Mouse (Mus musculus): ENCODE measurements around the gene Zkscan6. TPM values are rescaled to one million over a fixed set of nuclear protein-coding genes. Genes with fewer than 3 reads are reported as not detected.
A peak's percentile ranks its signal among the peaks of the same experiment; 100 is the strongest.

Gene Zkscan6
- polyA plus RNA-seq (2016; fragmentation: Nextera tagmentation; extraction: Ambion mirVana), result 14.4 and 15.2 TPM in 2 replicates

- ATAC-seq (ENCODE audit: insufficient number of reproducible peaks, insufficient read depth, low FRiP score, low TSS enrichment), result peak; percentile 90
- H3K4me2 ChIP-seq (replicated peaks), result peak within 1 kb of the TSS; percentile 86
- no peaks in the 10 kb centered on the region for H3K36me3 ChIP-seq
- peak within 1 kb of the TSS; percentile 36; the same call in 1 of the 2 replicates for H3K27ac ChIP-seq
- H3K4me3 ChIP-seq, result peak within 1 kb of the TSS; percentile 77
- no peaks in the 10 kb centered on the region for H3K9me3 ChIP-seq
- H3K4me1 ChIP-seq, result peaks cover 10% of the 10 kb centered on the region
- 1% methylated on average over 56 of the region's 58 CpGs for WGBS
- no peaks in the 10 kb centered on the region for H3K27me3 ChIP-seq
- H3K9ac ChIP-seq, result peak within 1 kb of the TSS; percentile 75
These were observed at the start of gene Zkscan6 for GRCm38 (mm10) chr11:65806909-65807504. TSS of gene Zkscan6 (plus strand) at chr11:65807175.

- WGBS, result 88% methylated on average over 1 of the region's 1 CpGs
- no peak for ATAC-seq (ENCODE audit: insufficient number of reproducible peaks, insufficient read depth, low FRiP score, low TSS enrichment)
These were observed 47.6 kb upstream of the Zkscan6 start for GRCm38 (mm10) chr11:65759350-65759749.

GRCm38 (mm10) chr11:65760912-65761311 lies 46.1 kb upstream of the Zkscan6 start:
- no peak overlapping the region for H3K4me3 ChIP-seq
- H3K4me1 ChIP-seq, result no peaks in the 10 kb centered on the region
- H3K36me3 ChIP-seq, result no peaks in the 10 kb centered on the region; the same call in 1 of the 2 replicates
- H3K27me3 ChIP-seq, result no peaks in the 10 kb centered on the region
- 89% methylated on average over 2 of the region's 2 CpGs for WGBS
- no peaks in the 10 kb centered on the region for H3K9me3 ChIP-seq
- no peak overlapping the region for H3K4me2 ChIP-seq (replicated peaks)
- H3K27ac ChIP-seq, result no peak overlapping the region
- no peak for ATAC-seq (ENCODE audit: insufficient number of reproducible peaks, insufficient read depth, low FRiP score, low TSS enrichment)
- H3K9ac ChIP-seq, result no peak overlapping the region

More at GRCm38 (mm10) chr11:65759350-65759749, 47.6 kb upstream of the Zkscan6 start:
- Histone ChIP-seq H3K4me1 (no peaks in the 10 kb centered on the region), H3K9me3 (no peaks in the 10 kb centered on the region), H3K9ac (no peak overlapping the region), H3K36me3 (no peaks in the 10 kb centered on the region), H3K4me2 (replicated peaks) (no peak overlapping the region), H3K27me3 (no peaks in the 10 kb centered on the region), H3K4me3 (no peak overlapping the region), H3K27ac (no peak overlapping the region)

GRCm38 (mm10) chr11:65768445-65768844 lies 38.5 kb upstream of the Zkscan6 start:
- no peaks in the 10 kb centered on the region for H3K9me3 ChIP-seq
- no peak for ATAC-seq (ENCODE audit: insufficient number of reproducible peaks, insufficient read depth, low FRiP score, low TSS enrichment)
- H3K4me3 ChIP-seq, result no peak overlapping the region
- H3K27me3 ChIP-seq, result no peaks in the 10 kb centered on the region
- no peak overlapping the region for H3K27ac ChIP-seq
- no peak overlapping the region for H3K9ac ChIP-seq
- no peak overlapping the region for H3K4me2 ChIP-seq (replicated peaks)
- no peaks in the 10 kb centered on the region; the same call in 1 of the 2 replicates for H3K4me1 ChIP-seq
- no peaks in the 10 kb centered on the region; the same call in 1 of the 2 replicates for H3K36me3 ChIP-seq

GRCm38 (mm10) chr11:65769990-65770389 lies 37.0 kb upstream of the Zkscan6 start:
- Histone ChIP-seq H3K9me3 (no peaks in the 10 kb centered on the region), H3K36me3 (no peaks in the 10 kb centered on the region; the same call in 1 of the 2 replicates), H3K9ac (no peak overlapping the region), H3K4me3 (no peak overlapping the region), H3K4me1 (no peaks in the 10 kb centered on the region; the same call in 1 of the 2 replicates), H3K27me3 (no peaks in the 10 kb centered on the region), H3K27ac (no peak overlapping the region), H3K4me2 (replicated peaks) (no peak overlapping the region)
- WGBS, result 74% methylated on average over 5 of the region's 5 CpGs
- no peak for ATAC-seq (ENCODE audit: insufficient number of reproducible peaks, insufficient read depth, low FRiP score, low TSS enrichment)

- Histone ChIP-seq H3K9ac (no peak overlapping the region), H3K4me3 (no peak overlapping the region), H3K27me3 (no peaks in the 10 kb centered on the region), H3K9me3 (no peaks in the 10 kb centered on the region), H3K27ac (no peak overlapping the region), H3K4me1 (no peaks in the 10 kb centered on the region; the same call in 1 of the 2 replicates), H3K36me3 (no peaks in the 10 kb centered on the region), H3K4me2 (replicated peaks) (no peak overlapping the region)
- no peak for ATAC-seq (ENCODE audit: insufficient number of reproducible peaks, insufficient read depth, low FRiP score, low TSS enrichment)
- 91% methylated on average over 1 of the region's 1 CpGs for whole genome bisulfite sequencing
These were observed 35.4 kb upstream of the Zkscan6 start for GRCm38 (mm10) chr11:65771546-65771945.

- 83% methylated on average over 2 of the region's 2 CpGs for WGBS
- Histone ChIP-seq H3K27me3 (no peaks in the 10 kb centered on the region), H3K4me2 (replicated peaks) (no peak overlapping the region), H3K36me3 (no peaks in the 10 kb centered on the region), H3K27ac (no peak overlapping the region), H3K4me1 (peaks cover 16% of the 10 kb centered on the region), H3K4me3 (no peak overlapping the region), H3K9ac (no peak overlapping the region), H3K9me3 (no peaks in the 10 kb centered on the region)
- no peak for ATAC-seq (ENCODE audit: insufficient number of reproducible peaks, insufficient read depth, low FRiP score, low TSS enrichment)
These were observed 33.4 kb upstream of the Zkscan6 start for GRCm38 (mm10) chr11:65773535-65773934.

- Histone ChIP-seq H3K27ac (no peak overlapping the region), H3K4me3 (no peak overlapping the region), H3K4me2 (replicated peaks) (no peak overlapping the region), H3K4me1 (peaks cover 20% of the 10 kb centered on the region), H3K27me3 (no peaks in the 10 kb centered on the region), H3K9me3 (no peaks in the 10 kb centered on the region), H3K36me3 (no peaks in the 10 kb centered on the region), H3K9ac (no peak overlapping the region)
- WGBS, result 66% methylated on average over 6 of the region's 6 CpGs
- ATAC-seq (ENCODE audit: insufficient number of reproducible peaks, insufficient read depth, low FRiP score, low TSS enrichment), result no peak
These were observed 32.9 kb upstream of the Zkscan6 start for GRCm38 (mm10) chr11:65773946-65774656.

- H3K36me3 ChIP-seq, result peaks cover 16% of the 10 kb centered on the region; the same call in 1 of the 2 replicates
- H3K4me1 ChIP-seq, result peaks cover 27% of the 10 kb centered on the region
- 54% methylated on average over 2 of the region's 2 CpGs for WGBS
- ATAC-seq (ENCODE audit: insufficient number of reproducible peaks, insufficient read depth, low FRiP score, low TSS enrichment), result no peak
- no peak overlapping the region for H3K4me3 ChIP-seq
- H3K9me3 ChIP-seq, result no peaks in the 10 kb centered on the region
- no peak overlapping the region for H3K27ac ChIP-seq
- no peaks in the 10 kb centered on the region for H3K27me3 ChIP-seq
- H3K4me2 ChIP-seq (replicated peaks), result no peak overlapping the region
- H3K9ac ChIP-seq, result no peak overlapping the region
These were observed 29.9 kb upstream of the Zkscan6 start for GRCm38 (mm10) chr11:65776906-65777611.

GRCm38 (mm10) chr11:65777810-65778209 lies 29.2 kb upstream of the Zkscan6 start:
- Histone ChIP-seq H3K4me3 (no peak overlapping the region), H3K36me3 (peaks cover 16% of the 10 kb centered on the region; the same call in 1 of the 2 replicates), H3K27ac (no peak overlapping the region), H3K4me1 (peaks cover 27% of the 10 kb centered on the region), H3K9me3 (no peaks in the 10 kb centered on the region), H3K4me2 (replicated peaks) (no peak overlapping the region), H3K27me3 (no peaks in the 10 kb centered on the region), H3K9ac (no peak overlapping the region)
- 47% methylated on average over 5 of the region's 5 CpGs for WGBS
- ATAC-seq (ENCODE audit: insufficient number of reproducible peaks, insufficient read depth, low FRiP score, low TSS enrichment), result no peak

GRCm38 (mm10) chr11:65779066-65779465 lies 27.9 kb upstream of the Zkscan6 start:
- H3K27me3 ChIP-seq, result no peaks in the 10 kb centered on the region
- H3K27ac ChIP-seq, result no peak overlapping the region
- no peak for ATAC-seq (ENCODE audit: insufficient number of reproducible peaks, insufficient read depth, low FRiP score, low TSS enrichment)
- peaks cover 16% of the 10 kb centered on the region; the same call in 1 of the 2 replicates for H3K36me3 ChIP-seq
- H3K4me2 ChIP-seq (replicated peaks), result no peak overlapping the region
- H3K4me1 ChIP-seq, result peaks cover 27% of the 10 kb centered on the region
- WGBS, result 68% methylated on average over 1 of the region's 1 CpGs
- H3K9me3 ChIP-seq, result no peaks in the 10 kb centered on the region
- H3K4me3 ChIP-seq, result no peak overlapping the region
- H3K9ac ChIP-seq, result no peak overlapping the region

Measured in embryonic facial prominence, embryonic 12.5 days (tissue).